Mouse (Mus musculus) lung, postnatal 0 days (tissue): Measurements from ENCODE around the gene Clps.

ENCODE experiments used
- CTCF ChIP-seq: IDR thresholded peaks from 2 replicates; pipeline ENCODE4 v1.5.1; 2016; ENCODE audit warnings: antibody characterized with exemption, mild to moderate bottlenecking
- EP300 ChIP-seq: IDR thresholded peaks from 2 replicates; pipeline ENCODE4 v1.6.1; 2016; ENCODE audit warnings: antibody characterized with exemption, mild to moderate bottlenecking, control low read depth

GRCm38 (mm10) chr17:28516881-28517280 lies 43.7 kb downstream of the Clps start:
- no peak for TF ChIP-seq EP300
- TF ChIP-seq CTCF, result peak; percentile 34
